Mouse (Mus musculus): Measurements from ENCODE around the gene Gm4969.

- no peak for TF ChIP-seq CTCF (IDR thresholded peaks at IDR 0.05; ENCODE audit: insufficient read depth, low read length)
- TF ChIP-seq POLR2A (IDR thresholded peaks at IDR 0.05; ENCODE audit: borderline replicate concordance, extremely low read depth, low read depth, low read length) = no peak
Observed at GRCm38 (mm10) chr7:19165656-19166423, 47.7 kb upstream of the Gm4969 start, which contains the start of gene Gipr.

Measured in lung, adult 2 months (tissue).